Mouse (Mus musculus): ENCODE data around the gene Psmd4.

DNA sequence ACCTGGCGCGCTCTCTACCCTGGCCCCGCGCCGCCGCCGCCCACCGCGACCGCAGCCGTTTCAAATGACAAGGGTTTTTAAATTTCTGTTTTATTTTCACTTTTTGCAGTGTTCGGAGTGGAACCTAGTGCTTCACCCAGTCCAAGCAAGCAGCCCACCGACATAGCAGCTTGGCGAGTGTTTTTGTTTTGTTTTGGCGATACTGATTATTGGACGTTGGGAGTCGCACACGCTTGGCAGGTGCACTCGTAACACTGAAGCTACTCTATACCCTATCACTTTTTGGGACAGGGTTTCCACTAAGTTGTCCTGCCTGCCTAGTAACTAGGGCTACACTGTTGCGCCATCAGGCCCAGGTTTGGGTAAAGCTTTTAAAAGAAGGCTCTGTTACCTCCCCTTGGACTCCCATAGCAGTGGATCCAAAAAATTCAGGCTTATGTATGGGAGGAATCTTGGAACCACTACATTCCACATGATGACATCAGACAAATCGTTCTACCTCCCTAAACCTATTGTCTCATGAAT lies 25.8 kb downstream of the Psmd4 start:
- TF ChIP-seq USF1 (IDR thresholded peaks at IDR 0.05; ENCODE audit: low read depth, low read length) (no peak), CTCF (conservative IDR thresholded peaks at IDR 0.05 in 1 of 2, IDR thresholded peaks at IDR 0.05 in 1 of 2; ENCODE audit: low read depth in 2 of 2, low read length in 2 of 2) (no peak), EP300 (IDR thresholded peaks at IDR 0.05; ENCODE audit: low read length) (no peak), POLR2A (IDR thresholded peaks at IDR 0.05; ENCODE audit: low read depth, low read length) (no peak), ZKSCAN1 (IDR thresholded peaks at IDR 0.05; ENCODE audit: borderline replicate concordance, low read depth, low read length) (no peak), ZNF384 (IDR thresholded peaks at IDR 0.05; ENCODE audit: low read depth, low read length) (no peak), TBP (conservative IDR thresholded peaks at IDR 0.05; ENCODE audit: low read depth, low read length) (no peak), MAFK (IDR thresholded peaks at IDR 0.05; ENCODE audit: insufficient replicate concordance, low read length) (no peak), ZC3H11A (IDR thresholded peaks at IDR 0.05; ENCODE audit: low read depth, low read length) (no peak), HCFC1 (IDR thresholded peaks at IDR 0.05; ENCODE audit: low read depth, low read length) (no peak), ZMIZ1 (IDR thresholded peaks at IDR 0.05; ENCODE audit: low read depth, low read length) (no peak)
